Mouse (Mus musculus) c-Kit-positive CD71-negative TER-119-negative erythroid progenitor cells, embryonic 14.5 days (primary cell): ENCODE data around the gene Fam43b.

Experiments
- DNase-seq: peaks from one replicate; pipeline ENCODE4 v3.0.0-alpha.2; 2013; ENCODE audit warnings: low read depth

Fam43b gene

DNA sequence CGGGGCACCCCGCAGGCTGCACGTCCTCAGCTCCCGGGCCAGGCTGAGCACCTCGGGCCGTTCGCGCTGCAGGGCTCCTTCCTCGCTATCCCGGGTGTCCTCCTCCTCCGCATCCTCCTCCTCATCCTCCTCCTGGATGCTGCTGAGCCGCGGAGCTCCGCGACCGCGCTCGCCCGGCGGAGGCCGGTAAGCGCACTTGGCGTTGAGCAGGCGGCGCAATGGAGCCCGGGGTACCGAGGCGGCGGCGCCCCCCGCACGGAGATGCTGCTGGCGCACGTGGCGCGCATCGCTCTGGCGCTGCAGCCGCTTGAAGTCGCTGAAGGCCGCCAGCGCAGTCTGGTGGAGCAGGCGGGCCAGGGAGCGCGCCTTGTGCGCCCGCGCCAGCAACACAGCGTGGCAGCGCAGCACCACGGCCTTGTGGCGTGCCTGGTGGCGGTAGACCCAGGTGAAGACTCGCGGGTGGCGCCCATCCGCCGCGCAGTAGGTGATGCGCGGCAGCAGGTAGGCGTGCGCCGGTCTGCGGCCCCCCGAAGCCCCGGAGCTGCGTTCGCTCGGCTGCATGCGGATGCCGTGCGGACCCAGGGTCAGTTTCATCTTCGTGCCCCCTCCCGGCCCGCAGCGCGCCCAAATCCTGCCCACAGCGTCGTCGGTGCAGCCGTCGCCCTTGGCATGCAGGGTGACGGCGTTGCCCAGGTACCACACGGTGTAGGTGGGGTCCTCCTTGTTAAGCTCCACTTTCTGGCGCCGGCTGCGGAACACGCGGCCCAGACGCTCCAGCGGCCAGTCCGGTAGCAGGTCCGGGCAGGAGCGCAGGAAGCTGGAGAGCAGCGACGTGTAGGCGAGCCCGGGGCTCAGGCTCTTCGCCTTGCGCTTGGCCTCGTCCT, 999 bp downstream of the Fam43b start:
- no peak for DNase-seq

GRCm38 (mm10) chr4:138393703-138394102, 2.6 kb downstream of the Fam43b start:
- no peak for DNase-seq

GRCm38 (mm10) chr4:138383789-138384188, 12.5 kb downstream of the Fam43b start:
- no peak for DNase-seq

GRCm38 (mm10) chr4:138382462-138382861, 13.9 kb downstream of the Fam43b start:
- no peak for DNase-seq

DNA sequence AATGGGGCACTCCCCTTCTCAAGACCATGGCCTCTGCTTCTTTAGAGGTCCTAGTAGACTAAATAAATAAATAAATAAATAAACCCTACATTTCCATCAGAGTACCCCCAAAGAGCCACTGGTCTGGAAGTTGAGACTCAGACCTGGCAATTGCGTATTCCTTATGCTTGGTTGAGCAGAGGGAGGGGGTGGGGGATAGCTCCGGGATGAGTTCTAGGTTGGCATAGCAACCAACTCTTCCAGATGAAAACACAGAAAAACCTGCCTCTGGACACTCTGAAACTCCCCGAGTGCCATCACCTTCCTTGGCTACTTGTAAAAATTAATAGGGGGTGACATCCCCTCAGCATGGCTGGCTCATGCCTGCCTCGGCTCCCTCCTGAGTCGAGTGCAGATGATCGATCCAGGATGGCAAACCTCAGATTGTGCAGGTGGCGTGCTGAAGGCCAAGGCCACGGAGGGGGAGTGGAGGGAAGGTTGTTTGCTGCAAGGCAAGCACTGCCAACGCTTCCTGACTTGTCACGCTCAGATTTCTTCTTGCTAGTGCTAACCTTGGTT, 16.1 kb downstream of the Fam43b start:
- no peak for DNase-seq

GRCm38 (mm10) chr4:138379091-138379840, 17.1 kb downstream of the Fam43b start:
- DNase-seq: peak; percentile 30

- no peak for DNase-seq
Observed at GRCm38 (mm10) chr4:138377526-138377925, 18.8 kb downstream of the Fam43b start.

GRCm38 (mm10) chr4:138375117-138375516, 21.2 kb downstream of the Fam43b start:
- DNase-seq: no peak

DNA sequence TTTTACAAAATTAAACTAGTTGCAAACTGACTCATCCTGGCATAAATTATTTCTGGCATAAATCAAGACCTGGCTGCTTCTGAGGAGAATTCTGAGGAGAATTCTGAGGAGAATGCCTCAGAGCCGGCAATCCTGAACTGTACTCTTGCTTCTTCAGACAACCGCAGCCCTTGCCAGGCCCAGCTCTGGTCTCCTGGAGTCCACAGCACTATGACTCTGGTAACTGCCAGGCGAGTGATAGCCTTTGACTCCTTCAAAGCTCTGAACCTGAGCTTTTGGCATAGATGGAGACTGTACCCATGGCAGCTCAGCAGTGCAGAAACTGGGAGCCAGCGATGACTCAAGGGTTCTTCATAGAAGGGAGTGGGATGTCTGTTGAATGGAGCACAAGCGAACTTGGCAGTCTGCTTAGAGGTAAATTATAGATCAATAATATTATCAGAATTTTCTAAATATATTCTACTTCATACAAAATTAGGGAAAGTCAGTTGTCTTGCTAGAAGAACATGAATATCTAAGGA, 25.3 kb downstream of the Fam43b start:
- no peak for DNase-seq

DNA sequence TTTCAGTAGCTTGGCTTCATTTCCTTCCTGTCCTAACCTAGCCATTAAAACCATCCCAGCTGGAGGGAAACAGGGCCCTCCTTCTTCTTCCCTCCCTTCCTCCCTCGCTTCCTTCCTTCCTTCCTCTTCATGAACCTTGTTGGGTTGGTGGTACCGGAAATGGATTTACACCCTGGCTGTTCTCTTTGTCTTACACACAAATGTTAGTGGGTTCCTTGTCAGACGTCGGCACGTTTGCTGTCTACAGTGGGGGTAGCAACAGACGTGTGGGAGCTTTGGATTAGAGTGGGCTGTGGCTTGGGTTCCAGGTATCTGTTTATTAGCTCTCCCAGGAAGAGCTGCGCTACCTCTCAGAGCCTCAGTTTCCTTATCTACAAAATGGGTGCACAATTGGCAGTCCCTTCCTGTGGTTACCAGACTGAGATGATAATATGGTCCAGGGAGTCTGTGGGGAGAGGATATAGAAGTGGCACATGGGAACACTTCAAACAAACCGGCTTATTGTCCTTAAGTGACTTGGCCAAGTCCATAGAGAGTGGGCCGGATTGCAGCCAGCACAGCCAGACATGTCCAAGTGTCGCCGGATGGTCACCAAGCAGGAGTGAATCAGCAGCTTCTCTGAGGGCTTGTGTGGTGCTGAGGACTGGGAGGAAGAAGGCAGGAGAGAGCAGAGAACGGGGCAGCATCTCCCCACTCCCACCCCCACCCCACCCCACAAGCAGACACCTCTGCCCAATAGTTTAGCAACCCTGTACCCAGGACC, 27.6 kb downstream of the Fam43b start:
- no peak for DNase-seq

DNA sequence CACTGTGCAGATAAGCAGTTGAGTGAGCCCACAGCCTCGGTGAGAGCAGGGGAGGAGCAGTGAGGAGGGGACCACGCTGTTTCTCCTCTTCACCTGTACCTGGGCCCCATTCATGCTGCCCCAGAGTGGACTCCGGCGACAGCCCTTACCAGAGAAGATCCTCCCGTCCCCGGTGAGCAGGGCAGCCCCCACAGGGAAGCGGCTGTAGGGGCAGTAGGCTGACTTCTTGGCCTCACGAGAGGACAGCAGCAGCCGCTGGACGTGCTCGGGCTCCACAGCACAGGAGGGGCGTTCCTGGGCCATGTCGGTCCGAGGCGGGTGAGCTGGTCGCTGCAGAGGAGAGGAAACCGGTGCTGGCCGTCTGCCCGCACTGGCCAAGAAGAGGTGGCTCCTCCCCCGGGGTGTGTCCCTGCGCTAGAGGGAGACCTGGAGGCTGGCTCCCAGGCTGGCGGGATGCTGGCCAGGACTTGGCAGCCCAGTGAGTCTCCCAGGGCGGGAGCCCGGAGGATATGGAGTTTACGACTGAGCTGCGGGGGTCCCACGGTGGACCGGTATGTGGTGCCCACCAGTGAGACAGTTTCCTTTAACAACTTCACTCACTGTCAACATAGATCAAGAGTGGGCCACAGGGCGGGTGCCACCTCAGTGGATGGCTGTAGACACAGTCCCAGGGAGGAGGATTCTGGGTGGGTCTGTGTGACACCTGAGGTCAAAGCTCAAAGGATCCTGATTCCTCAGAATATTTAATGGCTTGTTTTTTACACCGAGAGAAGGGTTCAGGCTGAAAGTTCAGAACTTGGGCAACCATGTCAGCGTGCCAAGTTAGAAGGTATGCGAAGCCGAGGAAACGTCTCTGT, 28.5 kb downstream of the Fam43b start, which contains the start of gene Cda:
TSS of gene Cda (minus strand) at position 352 of the 857 bp plus-strand sequence.
- peak; percentile 10 for DNase-seq

- DNase-seq: no peak
Observed at GRCm38 (mm10) chr4:138366561-138366960, 29.8 kb downstream of the Fam43b start.

DNA sequence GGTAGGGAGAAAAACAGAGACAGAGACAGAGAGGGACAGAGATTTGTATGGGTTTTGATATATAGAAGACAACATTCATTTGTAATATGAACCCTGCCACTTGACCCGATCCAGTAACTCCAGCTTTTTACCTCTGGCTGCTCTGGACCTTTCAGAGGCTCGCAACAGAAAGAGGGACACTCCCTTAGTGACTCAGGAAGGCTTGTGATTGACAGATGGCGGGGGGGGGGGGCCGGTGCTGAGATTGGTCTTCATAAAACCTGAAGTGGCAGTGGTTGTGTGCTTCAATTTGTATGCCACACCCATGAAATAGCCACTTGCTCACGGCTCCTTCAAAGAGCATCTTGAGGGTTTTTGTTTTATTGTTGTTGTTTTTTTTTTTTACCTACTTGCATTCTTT, 32.8 kb downstream of the Fam43b start:
- no peak for DNase-seq

GRCm38 (mm10) chr4:138362883-138363282, 33.4 kb downstream of the Fam43b start:
- no peak for DNase-seq

DNA sequence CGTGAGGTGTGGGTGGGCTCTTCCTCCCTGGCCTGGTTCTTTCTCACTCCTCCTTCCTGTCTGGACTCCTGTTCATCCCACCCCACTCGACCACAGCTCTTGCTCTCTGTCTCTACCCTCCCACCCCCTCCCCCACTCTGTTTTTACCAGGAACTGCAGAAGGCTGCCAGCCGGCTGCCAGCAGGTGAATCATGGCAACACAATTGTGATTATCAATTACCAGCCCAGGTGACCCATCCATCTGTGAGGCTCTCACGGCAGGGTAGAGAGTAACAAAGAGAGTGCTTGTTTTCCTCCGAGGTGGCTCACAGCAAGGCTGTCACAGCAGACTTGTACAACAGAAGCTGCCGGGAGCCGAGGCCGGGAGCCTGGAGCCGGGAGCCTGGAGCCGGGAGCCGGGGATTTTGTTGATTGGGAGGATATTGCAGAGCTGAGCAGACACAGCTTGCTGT, 34.9 kb downstream of the Fam43b start:
- no peak for DNase-seq

DNA sequence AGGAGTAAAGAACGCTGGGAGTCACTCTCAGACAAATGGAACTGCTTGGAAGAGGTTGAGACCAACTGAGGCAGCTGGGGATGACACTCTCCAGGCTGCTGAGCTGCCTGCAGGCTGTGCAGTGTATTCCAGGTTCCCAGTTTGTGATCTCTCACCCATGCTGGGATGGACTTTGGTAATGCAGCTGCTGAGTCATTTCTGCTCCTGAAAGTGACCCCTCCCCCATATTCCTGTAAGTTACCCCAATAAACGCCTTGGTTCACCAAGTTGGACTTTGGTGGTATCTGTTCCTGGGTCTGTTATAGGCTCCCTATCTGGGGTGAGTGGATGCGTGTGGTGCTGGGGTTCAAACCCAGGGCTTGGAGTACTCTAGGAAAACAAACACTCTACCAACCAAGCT, 38.2 kb downstream of the Fam43b start:
- no peak for DNase-seq

DNA sequence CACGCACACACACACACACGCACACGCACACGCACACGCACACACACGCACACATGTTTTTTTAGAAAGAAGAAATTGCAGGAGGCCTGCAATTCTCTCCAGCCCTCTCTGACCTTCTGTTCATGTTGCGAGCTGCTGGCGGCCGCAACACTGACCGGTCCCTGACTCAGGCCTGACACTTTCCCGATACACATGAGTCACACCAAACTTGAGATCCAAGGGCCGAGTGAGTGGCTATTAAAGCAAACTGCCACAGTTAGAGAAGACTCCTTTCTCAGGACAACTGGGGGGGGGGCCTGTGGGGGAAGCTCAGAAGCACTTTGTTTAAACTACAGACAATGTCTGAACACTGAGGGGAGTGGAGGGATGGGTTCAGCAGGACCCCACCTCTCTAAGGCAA, 39.8 kb downstream of the Fam43b start:
- no peak for DNase-seq

DNA sequence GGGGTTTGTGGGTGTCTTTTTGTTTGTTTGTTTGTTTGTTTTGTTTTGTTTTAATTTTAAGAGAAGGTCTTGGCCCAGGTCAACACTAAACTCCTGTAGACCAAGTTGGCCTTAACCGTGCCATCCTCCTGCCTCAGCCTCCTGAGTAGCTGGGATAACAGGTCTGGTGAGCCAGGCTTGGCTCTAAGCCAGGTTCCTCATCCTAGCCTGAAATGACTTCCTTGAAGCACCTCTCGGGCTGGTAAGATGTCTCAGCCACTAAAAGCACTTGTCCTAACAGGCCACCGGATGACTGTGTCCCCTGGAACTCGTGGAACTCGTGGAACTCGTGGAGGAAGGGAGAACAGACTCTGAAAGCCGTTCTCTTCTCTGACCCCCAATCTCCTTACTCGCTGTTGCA, 40.2 kb downstream of the Fam43b start:
- DNase-seq: no peak

- no peak for DNase-seq
Observed at GRCm38 (mm10) chr4:138355496-138355895, 40.8 kb downstream of the Fam43b start.

- DNase-seq: no peak
Observed at GRCm38 (mm10) chr4:138353438-138354171, 42.7 kb downstream of the Fam43b start.
